Mouse (Mus musculus) liver, embryonic 15.5 days (tissue): ENCODE measurements around the gene Rnf8. TPM values are rescaled to one million over a fixed set of nuclear protein-coding genes. Genes with fewer than 3 reads are reported as not detected.
A peak's percentile ranks its signal among the peaks of the same experiment; 100 is the strongest.

Experiments
- ATAC-seq: fragments of 200-750 bp; cut with Nextera tagmentation; 2 replicates; pipeline ENCODE4 v1.8.0; 2017; ENCODE audit warnings: moderate number of reproducible peaks, mild to moderate bottlenecking, moderate library complexity; ENCODE audit not compliant: insufficient read depth
- H3K27ac ChIP-seq: fragments of 300-500 bp; sonication (generic); replicated peaks from 2 replicates; pipeline ENCODE4 v1.5.1; 2015; ENCODE audit warnings: mild to moderate bottlenecking, inconsistent platforms
- H3K27me3 ChIP-seq: fragments of 300-500 bp; sonication (generic); 2 replicates; pipeline ENCODE4 v1.6.1; 2015; ENCODE audit warnings: mild to moderate bottlenecking, inconsistent platforms
- H3K36me3 ChIP-seq: fragments of 300-500 bp; sonication (generic); replicated peaks from 2 replicates; pipeline ENCODE4 v1.6.1; 2015; ENCODE audit warnings: moderate library complexity, mild to moderate bottlenecking, inconsistent platforms
- H3K4me1 ChIP-seq: fragments of 300-500 bp; sonication (generic); replicated peaks from 2 replicates; pipeline ENCODE4 v1.6.1; 2015; ENCODE audit warnings: inconsistent platforms
- H3K4me2 ChIP-seq: fragments of 300-500 bp; sonication (generic); 2 replicates; pipeline ENCODE4 v1.6.1; 2015; ENCODE audit warnings: moderate library complexity, mild to moderate bottlenecking, inconsistent platforms
- H3K4me3 ChIP-seq: fragments of 300-500 bp; sonication (generic); replicated peaks from 2 replicates; pipeline ENCODE4 v1.5.1; 2015; ENCODE audit warnings: mild to moderate bottlenecking, inconsistent platforms
- H3K9ac ChIP-seq: fragments of 300-500 bp; sonication (generic); 2 replicates; pipeline ENCODE4 v1.6.1; 2015; ENCODE audit warnings: moderate library complexity, mild to moderate bottlenecking, inconsistent platforms
- H3K9me3 ChIP-seq: fragments of 300-500 bp; sonication (generic); replicated peaks from 2 replicates; pipeline ENCODE4 v1.6.1; 2016; ENCODE audit warnings: inconsistent platforms
- WGBS: fragments of 180-500 bp; shearing (Covaris S2); methylation state at CpG from one replicate; pipeline ENCODE4 v1.1.7; 2015; ENCODE audit warnings: mixed read lengths; ENCODE audit not compliant: insufficient replicate concordance; 5-methylcytosine and 5-hydroxymethylcytosine counted together
- polyA plus RNA-seq: library from polyadenylated mRNA; unstranded; fragments of >200 nt; fragmentation: Nextera tagmentation; extraction: Ambion mirVana; gene quantifications from 2 replicates; pipeline ENCODE4 v1.2.1, GENCODE M21; 2015

Gene Rnf8
- 36.7 and 40.1 TPM in 2 replicates for polyA plus RNA-seq

DNA sequence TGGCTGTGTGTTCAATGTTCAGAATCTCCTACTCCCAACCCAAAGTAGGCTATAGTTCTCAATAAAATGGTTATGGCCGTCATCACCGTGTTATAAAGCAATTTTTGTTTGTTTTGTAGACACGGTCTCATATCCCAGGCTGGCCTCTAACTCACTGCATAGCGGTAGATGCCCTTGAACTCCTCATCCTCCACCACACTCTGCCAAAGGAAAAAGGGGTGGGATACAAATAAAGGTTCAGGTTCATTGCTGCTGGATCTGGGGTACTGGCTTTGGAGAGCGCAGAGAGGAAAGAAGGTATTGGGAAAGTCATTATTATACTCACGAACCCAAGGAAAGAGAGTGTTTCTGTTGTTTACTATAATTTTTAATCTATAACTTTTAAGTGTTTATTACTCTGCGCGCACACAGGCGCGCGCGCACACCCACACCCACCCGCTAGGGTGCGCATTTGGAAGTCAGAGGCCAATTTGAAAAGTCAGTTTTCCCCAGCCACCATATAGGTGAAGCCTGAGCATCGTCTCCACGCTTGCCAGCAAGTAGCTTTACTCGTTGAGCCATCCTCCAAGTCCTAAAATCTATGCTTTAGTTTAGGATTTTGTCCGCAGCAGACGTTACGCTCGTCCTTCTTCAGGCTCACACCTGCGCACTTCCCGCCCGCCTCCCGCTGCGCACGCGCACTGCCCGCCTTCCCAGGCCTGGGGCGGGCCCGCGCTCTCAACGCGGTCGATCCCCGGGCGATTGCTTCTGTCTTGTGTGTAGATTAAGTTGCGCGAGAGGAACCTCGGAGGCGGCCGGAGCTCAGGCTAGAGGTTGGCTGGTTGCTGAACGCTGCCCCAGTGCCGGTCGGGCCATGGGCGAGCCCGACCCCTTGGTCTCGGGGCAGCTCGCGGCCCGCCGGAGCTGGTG, at the start of gene Rnf8, which contains the start of gene Gm28043:
TSS of gene Rnf8 (plus strand) at position 676 of the 909 bp plus-strand sequence.
TSS of gene Gm28043 (plus strand) at position 762 of the 909 bp plus-strand sequence.
- Histone ChIP-seq H3K9me3 (no peaks in the 10 kb centered on the region), H3K27ac (peak within 1 kb of the TSS; percentile 94), H3K4me3 (peak within 1 kb of the TSS; percentile 93), H3K9ac (peak within 1 kb of the TSS; percentile 98), H3K36me3 (peaks cover 25% of the 10 kb centered on the region), H3K4me1 (peaks cover 36% of the 10 kb centered on the region), H3K4me2 (peak within 1 kb of the TSS; percentile 77), H3K27me3 (no peaks in the 10 kb centered on the region)
- ATAC-seq = peak; percentile 95
- 1% methylated on average over 52 of the region's 52 CpGs for WGBS

DNA sequence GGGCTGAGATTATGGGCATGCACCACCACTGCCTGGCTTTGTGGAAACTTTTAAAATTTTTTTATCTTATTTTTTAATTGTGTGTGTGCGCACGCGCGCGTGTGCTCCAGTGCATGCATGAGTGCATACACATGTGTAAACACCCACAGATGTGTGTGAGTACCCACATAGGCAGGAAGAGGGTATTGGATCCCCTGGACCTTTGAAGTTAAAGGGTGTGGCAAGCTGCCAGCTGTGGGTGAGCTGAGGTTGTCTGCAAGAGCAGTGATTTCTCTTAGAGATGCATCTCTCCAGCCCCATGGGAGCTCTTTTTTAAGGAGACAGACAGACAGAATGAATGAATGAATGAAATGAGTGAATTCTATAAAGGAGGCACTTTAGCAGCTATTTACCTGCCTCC, 49.1 kb upstream of the Rnf8 start:
- ATAC-seq = no peak
- Histone ChIP-seq H3K9ac (no peak overlapping the region), H3K27me3 (no peaks in the 10 kb centered on the region), H3K4me1 (0 out of 2 replicates have a peak, but pooled peaks cover 4% of the 10 kb centered on the region), H3K4me3 (no peak overlapping the region), H3K9me3 (no peaks in the 10 kb centered on the region), H3K27ac (no peak overlapping the region), H3K4me2 (no peak overlapping the region), H3K36me3 (peaks cover 9% of the 10 kb centered on the region; the same call in 1 of the 2 replicates)
- 96% methylated on average over 5 of the region's 5 CpGs for WGBS

DNA sequence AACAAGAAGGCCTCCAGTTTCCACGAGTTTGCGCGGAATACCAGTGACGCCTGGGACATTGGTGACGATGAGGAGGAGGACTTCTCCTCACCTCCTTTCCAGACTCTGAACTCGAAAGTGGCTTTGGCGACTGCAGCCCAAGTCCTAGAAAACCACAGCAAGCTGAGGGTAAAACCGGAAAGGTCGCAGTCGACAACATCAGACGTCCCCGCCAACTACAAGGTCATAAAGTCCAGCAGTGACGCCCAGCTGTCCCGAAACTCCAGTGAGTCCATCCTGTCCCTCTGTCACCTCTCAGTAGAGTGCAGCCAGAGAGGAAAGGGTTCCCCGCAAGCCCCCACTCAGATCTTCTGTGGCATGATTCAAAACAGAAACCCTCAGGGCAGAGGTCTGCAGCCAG, 46.2 kb upstream of the Rnf8 start:
- WGBS = 80% methylated on average over 15 of the region's 15 CpGs
- 0 out of 2 replicates have a peak, but pooled peaks cover 4% of the 10 kb centered on the region for H3K4me1 ChIP-seq
- ATAC-seq = no peak
- H3K4me2 ChIP-seq = no peak overlapping the region
- H3K27me3 ChIP-seq = no peaks in the 10 kb centered on the region
- no peak overlapping the region for H3K9ac ChIP-seq
- H3K9me3 ChIP-seq = no peaks in the 10 kb centered on the region
- no peak overlapping the region for H3K27ac ChIP-seq
- H3K36me3 ChIP-seq = peaks cover 32% of the 10 kb centered on the region
- H3K4me3 ChIP-seq = no peak overlapping the region

DNA sequence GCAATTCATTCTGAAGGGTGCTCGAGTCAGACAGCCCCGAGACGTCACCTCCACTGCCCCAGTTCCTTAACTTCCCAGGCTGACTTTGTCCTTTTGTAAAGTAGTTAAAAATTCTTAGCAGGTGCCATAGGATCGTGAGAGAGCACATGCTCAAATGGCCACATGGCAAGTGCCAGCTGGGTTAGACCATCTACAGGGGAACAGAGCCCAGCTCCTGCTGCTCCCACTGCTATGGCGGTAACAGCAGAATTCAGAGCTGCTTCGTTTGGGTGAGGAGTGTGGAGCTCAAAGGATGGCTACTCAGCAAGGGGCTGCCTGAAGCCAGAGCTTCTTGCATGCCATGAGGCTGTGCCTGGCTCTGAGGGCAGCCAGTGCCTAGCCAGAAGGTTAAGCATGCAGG, 44.8 kb upstream of the Rnf8 start:
- WGBS = 78% methylated on average over 6 of the region's 6 CpGs
- Histone ChIP-seq H3K4me2 (no peak overlapping the region), H3K4me1 (0 out of 2 replicates have a peak, but pooled peaks cover 4% of the 10 kb centered on the region), H3K36me3 (peaks cover 34% of the 10 kb centered on the region), H3K9ac (no peak overlapping the region), H3K9me3 (no peaks in the 10 kb centered on the region), H3K27ac (no peak overlapping the region), H3K4me3 (no peak overlapping the region), H3K27me3 (no peaks in the 10 kb centered on the region)
- no peak for ATAC-seq

DNA sequence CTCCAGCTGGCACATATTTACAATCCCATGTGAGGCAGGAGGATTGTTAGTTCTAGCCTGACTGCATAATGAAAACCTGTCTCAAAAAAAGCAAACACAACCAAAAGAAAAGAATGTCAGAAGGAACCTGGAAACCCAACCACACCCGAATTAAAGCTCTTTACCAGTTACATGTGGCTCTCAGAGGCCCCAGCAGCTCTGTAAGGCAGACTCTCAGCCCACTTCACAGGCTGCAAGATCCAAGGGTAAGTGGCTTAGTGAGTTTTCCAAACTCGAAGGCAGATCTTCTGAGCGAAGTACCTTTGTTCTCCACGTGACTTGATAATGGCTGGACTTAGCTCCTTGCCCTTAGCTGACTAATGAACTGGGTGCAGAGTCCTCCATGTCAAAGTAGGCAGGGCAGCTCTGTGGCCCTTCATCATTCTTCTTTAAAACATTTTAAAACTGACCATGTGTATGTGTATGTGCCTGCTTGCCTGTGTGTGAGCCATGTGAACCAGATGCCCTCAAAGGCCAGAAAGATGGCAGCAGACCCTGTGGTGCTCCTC, 34.9 kb upstream of the Rnf8 start:
- WGBS = 63% methylated on average over 4 of the region's 4 CpGs
- no peak overlapping the region for H3K9ac ChIP-seq
- H3K4me2 ChIP-seq = no peak overlapping the region
- no peaks in the 10 kb centered on the region for H3K9me3 ChIP-seq
- H3K36me3 ChIP-seq = peaks cover 35% of the 10 kb centered on the region
- no peak overlapping the region for H3K27ac ChIP-seq
- ATAC-seq = no peak
- no peaks in the 10 kb centered on the region for H3K27me3 ChIP-seq
- no peak overlapping the region for H3K4me3 ChIP-seq
- peaks cover 15% of the 10 kb centered on the region; the same call in 1 of the 2 replicates for H3K4me1 ChIP-seq

DNA sequence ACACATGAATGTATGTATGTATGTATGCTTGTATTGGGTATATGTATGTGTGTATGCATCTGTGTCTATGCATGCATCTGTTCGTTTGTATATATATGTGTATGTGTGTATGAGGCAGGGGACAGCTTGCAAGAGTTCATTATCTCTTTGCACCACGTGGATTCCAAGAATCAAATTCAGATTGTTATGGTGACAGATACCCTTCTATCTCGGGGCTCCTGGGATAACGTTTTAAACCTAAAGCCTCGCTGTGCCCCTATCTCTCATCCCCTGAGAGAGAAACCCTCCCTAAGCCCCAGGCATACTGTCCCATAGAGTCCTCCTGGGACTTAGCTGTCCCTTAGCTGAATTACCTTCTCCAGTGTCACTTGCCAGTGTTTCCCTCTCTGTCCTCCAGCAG, 31.0 kb upstream of the Rnf8 start:
- no peaks in the 10 kb centered on the region for H3K27me3 ChIP-seq
- no peaks in the 10 kb centered on the region for H3K9me3 ChIP-seq
- H3K27ac ChIP-seq = no peak overlapping the region
- H3K4me3 ChIP-seq = no peak overlapping the region
- ATAC-seq = no peak; the same call in 1 of the 2 replicates
- H3K9ac ChIP-seq = no peak overlapping the region
- 21% methylated on average over 5 of the region's 5 CpGs for WGBS
- peaks cover 15% of the 10 kb centered on the region; the same call in 1 of the 2 replicates for H3K4me1 ChIP-seq
- H3K36me3 ChIP-seq = peaks cover 23% of the 10 kb centered on the region
- no peak overlapping the region for H3K4me2 ChIP-seq

DNA sequence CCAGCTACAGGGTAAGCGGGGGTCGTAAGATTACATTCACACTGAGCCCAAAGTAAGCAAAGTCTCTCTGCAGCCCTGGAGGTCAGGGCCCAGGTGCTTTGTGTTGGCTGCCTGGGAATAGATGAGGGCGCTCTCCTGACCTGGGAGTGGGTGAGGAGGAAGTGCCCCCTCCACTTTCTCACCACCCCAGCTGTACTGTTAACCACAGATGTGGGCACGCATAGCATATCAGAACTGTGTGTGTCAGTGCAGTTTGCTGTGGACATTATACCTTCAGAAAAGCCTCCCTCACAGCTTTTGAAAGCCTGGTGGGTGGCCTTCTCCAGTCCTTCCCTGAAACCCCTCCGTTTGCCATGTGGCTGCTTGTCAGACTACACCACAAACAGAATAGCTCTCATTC, 30.3 kb upstream of the Rnf8 start:
- H3K9me3 ChIP-seq = no peaks in the 10 kb centered on the region
- 42% methylated on average over 5 of the region's 5 CpGs for WGBS

DNA sequence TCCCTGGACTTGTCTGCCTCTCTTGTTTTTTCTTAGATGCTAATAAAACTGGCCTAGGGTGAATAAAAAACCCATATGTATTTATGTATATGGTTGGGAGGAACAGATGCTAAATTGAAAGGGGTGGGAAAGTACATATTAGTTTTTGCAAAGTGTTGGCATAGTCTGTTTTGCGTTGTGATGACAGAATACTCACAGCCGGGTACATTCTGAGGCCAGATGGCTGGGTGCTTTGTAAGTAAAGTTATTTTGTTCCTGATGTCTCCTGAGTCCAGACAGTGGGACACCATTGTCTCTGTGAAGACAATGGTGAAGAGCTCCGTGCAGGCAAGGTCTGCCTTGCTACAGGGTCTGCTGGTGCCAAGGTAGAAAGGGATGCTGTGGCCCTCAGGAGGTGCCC, 29.9 kb upstream of the Rnf8 start:
- Histone ChIP-seq H3K4me3 (no peak overlapping the region), H3K4me1 (peaks cover 15% of the 10 kb centered on the region; the same call in 1 of the 2 replicates), H3K9ac (no peak overlapping the region), H3K4me2 (no peak overlapping the region), H3K27ac (no peak overlapping the region), H3K36me3 (0 out of 2 replicates have a peak, but pooled peaks cover 12% of the 10 kb centered on the region), H3K27me3 (no peaks in the 10 kb centered on the region), H3K9me3 (no peaks in the 10 kb centered on the region)
- 76% methylated on average over 3 of the region's 3 CpGs for WGBS
- ATAC-seq = no peak

More for the DNA sequence above, 30.3 kb upstream of the Rnf8 start:
- Histone ChIP-seq H3K27ac (no peak overlapping the region), H3K4me3 (no peak overlapping the region), H3K36me3 (peaks cover 15% of the 10 kb centered on the region), H3K9ac (no peak overlapping the region), H3K4me2 (no peak overlapping the region), H3K4me1 (peaks cover 15% of the 10 kb centered on the region; the same call in 1 of the 2 replicates), H3K27me3 (no peaks in the 10 kb centered on the region)
- ATAC-seq = no peak

DNA sequence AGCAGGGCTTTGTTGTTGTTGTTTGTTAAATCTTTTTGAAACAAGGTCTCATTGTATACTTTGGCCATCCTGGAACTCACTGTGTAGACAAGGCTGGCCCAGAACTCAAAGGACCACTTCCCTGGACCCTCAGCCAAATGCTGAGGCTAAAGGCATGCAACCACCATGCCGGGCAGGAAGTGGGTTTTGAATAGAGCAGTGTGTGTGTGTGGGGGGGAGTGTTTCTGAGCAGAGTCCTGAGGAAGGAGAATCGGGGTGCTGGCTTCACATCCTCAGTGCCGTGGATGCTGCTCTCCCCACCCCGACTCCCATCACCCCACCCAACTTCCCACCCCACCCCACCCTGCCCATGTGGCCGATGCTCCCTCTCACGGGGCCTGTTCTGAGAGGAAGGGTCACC, 29.1 kb upstream of the Rnf8 start:
- Histone ChIP-seq H3K4me2 (no peak overlapping the region), H3K4me1 (peaks cover 14% of the 10 kb centered on the region; the same call in 1 of the 2 replicates), H3K36me3 (0 out of 2 replicates have a peak, but pooled peaks cover 9% of the 10 kb centered on the region), H3K27me3 (no peaks in the 10 kb centered on the region), H3K9me3 (no peaks in the 10 kb centered on the region), H3K27ac (no peak overlapping the region), H3K4me3 (no peak overlapping the region), H3K9ac (no peak overlapping the region)
- no peak for ATAC-seq
- 60% methylated on average over 6 of the region's 6 CpGs for WGBS

DNA sequence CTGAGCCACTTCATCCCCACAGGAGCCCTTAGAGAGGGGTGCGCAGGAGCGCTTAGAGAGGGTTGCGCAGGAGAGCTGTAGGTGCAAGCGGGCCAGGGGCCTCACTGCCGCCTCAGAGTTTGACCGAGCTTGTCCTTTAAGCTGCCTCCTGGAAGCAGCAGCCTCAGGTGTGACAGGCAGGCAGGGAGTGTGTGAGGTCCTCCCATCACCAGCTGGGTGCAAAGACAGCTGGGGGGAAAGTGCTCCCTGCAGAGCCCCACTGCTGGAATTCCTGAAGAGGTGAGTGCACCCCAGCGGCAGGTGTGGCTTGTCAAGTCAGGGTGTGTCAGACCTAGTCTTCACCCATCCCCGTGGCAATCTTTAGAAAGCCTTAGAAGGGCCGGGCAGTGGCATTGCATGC, 27.7 kb upstream of the Rnf8 start:
- Histone ChIP-seq H3K9me3 (no peaks in the 10 kb centered on the region), H3K36me3 (no peaks in the 10 kb centered on the region), H3K4me3 (no peak overlapping the region), H3K9ac (no peak overlapping the region), H3K27me3 (no peaks in the 10 kb centered on the region), H3K4me2 (no peak overlapping the region), H3K4me1 (peaks cover 10% of the 10 kb centered on the region; the same call in 1 of the 2 replicates), H3K27ac (no peak overlapping the region)
- ATAC-seq = no peak
- WGBS = 73% methylated on average over 9 of the region's 9 CpGs
